Mouse (Mus musculus): ENCODE measurements at regions not wholly inside any gene's neighbourhood (a gene's known extent, or its start where the extent isn't known, plus 50 kb on each side); places are given as distances from the start of the nearest gene placed in this dataset.

DNA sequence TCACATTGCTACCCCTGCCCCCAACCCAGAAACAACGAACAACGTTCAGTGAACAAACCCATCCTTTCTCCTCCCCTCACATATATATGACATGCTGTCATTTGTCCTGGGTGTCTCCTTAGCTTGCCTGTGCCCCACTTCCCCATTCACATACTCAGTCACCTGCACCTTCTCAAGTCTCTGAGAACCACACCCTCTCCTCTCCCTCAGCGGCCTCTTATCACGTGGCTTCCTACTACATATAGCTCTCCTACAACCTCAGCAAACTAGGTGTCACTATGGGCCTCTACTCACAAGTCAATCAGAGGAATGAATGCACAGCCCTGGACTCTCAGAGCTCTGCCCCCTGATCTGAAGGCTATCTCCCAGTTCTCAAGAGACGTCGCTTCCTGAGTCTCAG is 459.2 kb upstream of the Cdh11 start:
- TF ChIP-seq CTCF (IDR thresholded peaks at IDR 0.05; ENCODE audit: low read depth) (no peak), EP300 (IDR thresholded peaks at IDR 0.05; ENCODE audit: low read depth) (no peak)
